Mouse (Mus musculus) gastrocnemius, postnatal 4 days (tissue): ENCODE data around the gene Ptprc. TPM values are rescaled to one million over a fixed set of nuclear protein-coding genes. Genes with fewer than 3 reads are reported as not detected.

ENCODE experiments used
- DNase-seq, 2 experiments: peaks; one replicate each; pipeline ENCODE4 v3.0.0; 2021 to 2022; ENCODE audit warnings: low spot score in 2 of 2, mixed read lengths in 2 of 2
- total RNA-seq, 2 experiments: library from RNA; stranded (reverse); gene quantifications; 2 replicates each; pipeline ENCODE4 v1.2.3; 2021

The Ptprc gene
- total RNA-seq, 2 experiments from 2014 or later, result 4.9 to 5.6 TPM

GRCm38 (mm10) chr1:138154185-138154785 is 21.2 kb downstream of the Ptprc start:
- DNase-seq, result no peak

GRCm38 (mm10) chr1:138153126-138153525 is 22.4 kb downstream of the Ptprc start:
- no peak for DNase-seq

GRCm38 (mm10) chr1:138148844-138149243 is 26.7 kb downstream of the Ptprc start:
- no peak for DNase-seq

- DNase-seq, result no peak
Measured at GRCm38 (mm10) chr1:138145571-138145970, 29.9 kb downstream of the Ptprc start.

- DNase-seq, result no peak
Measured at GRCm38 (mm10) chr1:138145148-138145547, 30.4 kb downstream of the Ptprc start.

- DNase-seq, result no peak
Measured at GRCm38 (mm10) chr1:138144365-138144764, 31.1 kb downstream of the Ptprc start.

GRCm38 (mm10) chr1:138140769-138141168 is 34.7 kb downstream of the Ptprc start:
- no peak for DNase-seq

- DNase-seq, result no peak
Measured at GRCm38 (mm10) chr1:138137696-138138095, 37.8 kb downstream of the Ptprc start.

- DNase-seq, result no peak
Measured at GRCm38 (mm10) chr1:138137024-138137577, 38.4 kb downstream of the Ptprc start.

GRCm38 (mm10) chr1:138136373-138136779 is 39.1 kb downstream of the Ptprc start:
- peak in 1 of 2 experiments; percentile 9 for DNase-seq

GRCm38 (mm10) chr1:138135637-138136372 is 39.7 kb downstream of the Ptprc start:
- DNase-seq, result no peak

- no peak for DNase-seq
Measured at GRCm38 (mm10) chr1:138135117-138135516, 40.4 kb downstream of the Ptprc start.

- DNase-seq, result no peak
Measured at GRCm38 (mm10) chr1:138134324-138134723, 41.2 kb downstream of the Ptprc start.

GRCm38 (mm10) chr1:138131739-138132138 is 43.8 kb downstream of the Ptprc start:
- no peak for DNase-seq

- DNase-seq, result no peak
Measured at GRCm38 (mm10) chr1:138130145-138130544, 45.4 kb downstream of the Ptprc start.

- DNase-seq, result no peak
Measured at GRCm38 (mm10) chr1:138126843-138127242, 48.7 kb downstream of the Ptprc start.

- no peak for DNase-seq
Measured at GRCm38 (mm10) chr1:138125281-138125680, 50.2 kb downstream of the Ptprc start.

GRCm38 (mm10) chr1:138123866-138124265 is 51.6 kb downstream of the Ptprc start:
- no peak for DNase-seq

GRCm38 (mm10) chr1:138119895-138120294 is 55.6 kb downstream of the Ptprc start:
- DNase-seq, result no peak

- DNase-seq, result no peak
Measured at GRCm38 (mm10) chr1:138093219-138093618, 82.3 kb downstream of the Ptprc start.

GRCm38 (mm10) chr1:138085810-138086209 is 89.7 kb downstream of the Ptprc start:
- DNase-seq, result no peak

- no peak for DNase-seq
Measured at GRCm38 (mm10) chr1:138083707-138084106, 91.8 kb downstream of the Ptprc start.
